Mouse (Mus musculus) heart, embryonic 11.5 days (tissue): ENCODE measurements around the gene Rhof. TPM values are rescaled to one million over a fixed set of nuclear protein-coding genes. Genes with fewer than 3 reads are reported as not detected.
"Not testable (repeated sequence)": the region's sequence is repeated elsewhere in the genome, so short reads cannot be mapped to it uniquely, and the experiment has no call there.

ENCODE experiments used
- ATAC-seq: fragments of 200-750 bp; cut with Nextera tagmentation; replicated peaks from 2 replicates; pipeline ENCODE4 v1.8.0; 2017; ENCODE audit warnings: moderate library complexity; ENCODE audit not compliant: insufficient number of reproducible peaks, low FRiP score, low TSS enrichment
- H3K27ac ChIP-seq: fragments of 300-500 bp; sonication (generic); 2 replicates; pipeline ENCODE4 v1.5.1; 2014; ENCODE audit warnings: mild to moderate bottlenecking, low read depth, low read length
- H3K27me3 ChIP-seq: fragments of 300-500 bp; sonication (generic); 2 replicates; pipeline ENCODE4 v1.6.1; 2014; ENCODE audit warnings: mild to moderate bottlenecking, low read length, mixed read lengths; ENCODE audit not compliant: control insufficient read depth, insufficient read depth
- H3K36me3 ChIP-seq: fragments of 300-500 bp; sonication (generic); 2 replicates; pipeline ENCODE4 v1.6.1; 2014; ENCODE audit warnings: mild to moderate bottlenecking, low read length, moderate library complexity, mixed read lengths; ENCODE audit not compliant: control insufficient read depth, insufficient read depth
- H3K4me1 ChIP-seq: fragments of 300-500 bp; sonication (generic); 2 replicates; pipeline ENCODE4 v1.6.1; 2014; ENCODE audit warnings: low read length; ENCODE audit not compliant: control insufficient read depth, insufficient read depth
- H3K4me2 ChIP-seq: fragments of 300-500 bp; sonication (generic); 2 replicates; pipeline ENCODE4 v1.6.1; 2014; ENCODE audit warnings: mild to moderate bottlenecking, moderate library complexity
- H3K4me3 ChIP-seq: fragments of 300-500 bp; sonication (generic); 2 replicates; pipeline ENCODE4 v1.5.1; 2014; ENCODE audit warnings: low read depth, low read length
- H3K9ac ChIP-seq: fragments of 300-500 bp; sonication (generic); 2 replicates; pipeline ENCODE4 v1.6.1; 2014; ENCODE audit warnings: mild to moderate bottlenecking, low read depth, low read length, moderate library complexity
- H3K9me3 ChIP-seq: fragments of 300-500 bp; sonication (generic); replicated peaks from 2 replicates; pipeline ENCODE4 v1.6.1; 2016; ENCODE audit warnings: low read length; ENCODE audit not compliant: control insufficient read depth
- WGBS: fragments of 180-500 bp; shearing (Covaris S2); extraction: QIAGEN DNeasy Blood & Tissue Kit; methylation state at CpG from one replicate; pipeline ENCODE4 v1.1.7; 2014; ENCODE audit not compliant: insufficient replicate concordance; 5-methylcytosine and 5-hydroxymethylcytosine counted together
- polyA plus RNA-seq: library from polyadenylated mRNA; unstranded; fragments of >200 nt; fragmentation: Nextera tagmentation; extraction: Ambion mirVana; gene quantifications from 2 replicates; pipeline ENCODE4 v1.2.1, GENCODE M21; 2014

Rhof gene
- polyA plus RNA-seq, 1 experiment from 2014 or later, result 1.4 TPM

DNA sequence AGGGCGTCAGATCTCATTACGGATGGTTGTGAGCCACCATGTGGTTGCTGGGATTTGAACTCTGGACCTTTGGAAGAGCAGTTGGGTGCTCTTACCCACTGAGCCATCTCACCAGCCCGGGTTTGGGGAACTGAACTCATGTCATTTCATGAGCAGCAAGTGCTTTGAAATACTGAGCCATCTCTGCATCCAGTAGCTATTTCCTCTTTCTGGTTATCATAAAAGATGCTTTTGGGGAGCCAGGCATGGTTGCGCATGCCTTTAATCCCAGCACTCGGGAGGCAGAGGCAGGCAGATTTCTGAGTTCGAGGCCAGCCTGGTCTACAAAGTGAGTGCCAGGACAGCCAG lies 71.1 kb downstream of the Rhof start:
- not testable (repeated sequence) for ATAC-seq, H3K9me3 ChIP-seq, H3K27ac ChIP-seq, H3K4me1 ChIP-seq, H3K27me3 ChIP-seq, H3K4me3 ChIP-seq, H3K9ac ChIP-seq, H3K4me2 ChIP-seq, H3K36me3 ChIP-seq
- 87% methylated on average over 4 of the region's 6 CpGs for WGBS

DNA sequence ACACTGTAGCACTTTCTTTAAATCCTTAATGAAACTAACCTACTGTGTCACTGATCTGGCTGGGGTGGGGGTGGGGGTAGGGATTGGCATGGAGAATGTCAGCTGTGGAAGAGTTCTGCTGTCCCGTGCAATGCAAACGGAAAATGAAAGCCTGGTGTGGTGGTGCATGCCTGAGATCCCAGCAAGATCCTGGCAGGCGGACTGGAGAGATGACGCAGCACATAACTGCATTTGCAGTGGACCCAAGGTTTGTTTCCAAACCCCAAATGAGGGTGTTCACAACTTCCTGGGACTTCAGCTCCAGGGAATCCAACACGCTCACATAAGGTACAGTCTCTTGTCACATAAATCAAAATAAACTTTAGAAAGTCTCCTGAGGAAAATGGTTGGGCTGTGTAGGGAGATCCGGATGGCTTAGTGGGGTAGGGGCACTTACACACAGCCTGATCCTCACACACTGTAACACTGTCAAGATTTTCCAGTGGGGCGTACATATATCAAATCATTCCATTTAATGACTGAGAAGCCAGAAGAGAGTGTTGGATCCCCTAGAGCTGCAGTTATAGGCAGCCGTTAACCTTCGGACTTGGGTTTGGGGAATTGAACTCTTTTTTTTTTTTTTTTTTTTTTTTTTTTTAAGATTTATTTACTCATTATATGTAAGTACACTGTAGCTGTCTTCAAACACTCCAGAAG lies 71.6 kb downstream of the Rhof start:
- WGBS, result 60% methylated on average over 9 of the region's 9 CpGs
- H3K4me3 ChIP-seq, result no peak overlapping the region
- 0 out of 2 replicates have a peak overlapping the region, but pooled peaks have one; percentile 39 for H3K9ac ChIP-seq
- ATAC-seq, result no peak
- no peaks in the 10 kb centered on the region for H3K27me3 ChIP-seq
- H3K9me3 ChIP-seq, result no peaks in the 10 kb centered on the region
- H3K4me2 ChIP-seq, result peak overlapping the region; percentile 53
- peak overlapping the region; percentile 63 for H3K27ac ChIP-seq
- no peaks in the 10 kb centered on the region for H3K4me1 ChIP-seq
- H3K36me3 ChIP-seq, result no peaks in the 10 kb centered on the region

DNA sequence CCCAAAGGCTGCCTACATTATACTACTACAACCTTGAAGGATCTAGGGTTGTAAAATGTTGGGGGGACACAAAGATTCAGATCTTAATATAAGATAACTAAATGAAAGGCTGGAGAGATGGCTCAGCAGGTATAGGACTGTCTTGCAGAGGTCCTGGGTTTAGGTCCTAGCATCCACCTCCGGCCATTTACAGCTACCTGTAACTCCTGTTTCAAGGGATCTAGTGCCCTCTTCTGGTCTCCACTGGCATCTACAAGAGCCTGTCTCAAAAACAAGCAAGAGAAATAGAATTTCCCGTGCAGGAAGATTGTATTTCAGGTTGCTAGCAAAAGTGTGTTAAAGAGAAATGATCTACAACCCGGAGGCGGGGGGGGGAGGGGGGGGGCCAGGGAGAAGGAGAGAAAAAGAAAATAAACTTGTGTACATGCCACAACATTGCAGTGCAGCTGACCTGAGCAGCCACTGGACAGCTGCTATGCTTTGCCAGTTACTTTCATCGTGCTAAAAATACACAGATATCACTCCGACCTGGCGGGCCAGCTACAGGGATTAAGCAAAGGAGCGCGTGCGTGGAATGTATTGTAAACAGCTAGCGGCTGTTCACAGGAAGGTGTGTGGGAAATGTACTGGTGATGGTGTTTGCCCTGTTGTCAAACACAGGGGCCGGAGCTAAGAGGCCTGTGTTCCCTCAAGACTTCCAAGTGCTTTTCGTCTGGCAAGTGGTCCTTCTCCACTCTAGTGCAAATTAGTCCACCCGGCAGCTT lies 72.6 kb downstream of the Rhof start:
- Histone ChIP-seq H3K27ac (peak overlapping the region; percentile 63), H3K27me3 (no peaks in the 10 kb centered on the region), H3K36me3 (no peaks in the 10 kb centered on the region), H3K9me3 (no peaks in the 10 kb centered on the region), H3K9ac (peak overlapping the region; percentile 39), H3K4me3 (peak overlapping the region; percentile 1; the same call in 1 of the 2 replicates), H3K4me2 (peak overlapping the region; percentile 53), H3K4me1 (no peaks in the 10 kb centered on the region)
- 13% methylated on average over 14 of the region's 14 CpGs for WGBS
- ATAC-seq, result no peak

DNA sequence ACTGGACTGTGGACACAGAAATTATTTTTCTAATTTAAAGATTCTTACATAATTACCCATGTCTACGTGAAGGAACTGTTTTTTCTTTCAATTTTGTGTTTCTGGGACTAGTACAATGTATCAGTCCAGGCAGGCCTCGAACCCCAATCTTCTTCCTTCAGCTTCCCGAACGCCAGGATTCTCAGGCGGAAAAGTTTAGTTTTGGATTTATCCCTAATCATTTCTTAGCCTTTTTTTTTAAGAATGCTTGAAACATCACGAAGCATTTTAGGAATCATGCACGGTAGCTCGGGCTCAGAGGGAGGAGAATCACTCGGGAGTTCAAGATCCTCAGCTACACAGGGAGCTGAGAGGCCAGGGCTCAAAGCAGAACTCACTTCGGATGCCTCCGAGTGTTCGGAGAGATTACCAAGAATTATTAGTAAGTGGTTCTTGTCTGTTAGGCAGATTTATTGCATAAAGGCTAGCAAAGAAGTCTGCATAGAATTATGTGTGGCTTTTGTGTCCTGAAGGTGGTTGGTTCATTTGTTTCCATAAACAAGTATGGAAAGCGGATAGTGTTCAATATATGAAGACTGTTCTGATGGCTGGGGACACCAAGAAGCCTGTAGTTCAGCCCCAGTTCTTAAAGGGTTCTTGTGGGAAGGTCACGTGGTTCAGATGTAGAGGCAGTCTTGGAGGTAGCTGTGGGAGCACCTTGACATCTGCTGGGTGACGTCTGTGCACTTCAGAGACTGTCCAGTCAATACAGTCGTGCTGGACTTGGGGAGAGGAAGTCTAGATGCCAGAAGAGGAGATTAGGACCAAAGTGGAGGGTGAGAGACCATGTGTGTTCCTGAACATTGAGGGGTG lies 74.0 kb downstream of the Rhof start:
- ATAC-seq, result no peak
- H3K9ac ChIP-seq, result peak overlapping the region; percentile 72
- no peaks in the 10 kb centered on the region for H3K27me3 ChIP-seq
- H3K27ac ChIP-seq, result peak overlapping the region; percentile 68
- no peaks in the 10 kb centered on the region for H3K36me3 ChIP-seq
- peak overlapping the region; percentile 44 for H3K4me3 ChIP-seq
- H3K9me3 ChIP-seq, result no peaks in the 10 kb centered on the region
- no peaks in the 10 kb centered on the region for H3K4me1 ChIP-seq
- 39% methylated on average over 16 of the region's 16 CpGs for WGBS
- H3K4me2 ChIP-seq, result peak overlapping the region; percentile 63

DNA sequence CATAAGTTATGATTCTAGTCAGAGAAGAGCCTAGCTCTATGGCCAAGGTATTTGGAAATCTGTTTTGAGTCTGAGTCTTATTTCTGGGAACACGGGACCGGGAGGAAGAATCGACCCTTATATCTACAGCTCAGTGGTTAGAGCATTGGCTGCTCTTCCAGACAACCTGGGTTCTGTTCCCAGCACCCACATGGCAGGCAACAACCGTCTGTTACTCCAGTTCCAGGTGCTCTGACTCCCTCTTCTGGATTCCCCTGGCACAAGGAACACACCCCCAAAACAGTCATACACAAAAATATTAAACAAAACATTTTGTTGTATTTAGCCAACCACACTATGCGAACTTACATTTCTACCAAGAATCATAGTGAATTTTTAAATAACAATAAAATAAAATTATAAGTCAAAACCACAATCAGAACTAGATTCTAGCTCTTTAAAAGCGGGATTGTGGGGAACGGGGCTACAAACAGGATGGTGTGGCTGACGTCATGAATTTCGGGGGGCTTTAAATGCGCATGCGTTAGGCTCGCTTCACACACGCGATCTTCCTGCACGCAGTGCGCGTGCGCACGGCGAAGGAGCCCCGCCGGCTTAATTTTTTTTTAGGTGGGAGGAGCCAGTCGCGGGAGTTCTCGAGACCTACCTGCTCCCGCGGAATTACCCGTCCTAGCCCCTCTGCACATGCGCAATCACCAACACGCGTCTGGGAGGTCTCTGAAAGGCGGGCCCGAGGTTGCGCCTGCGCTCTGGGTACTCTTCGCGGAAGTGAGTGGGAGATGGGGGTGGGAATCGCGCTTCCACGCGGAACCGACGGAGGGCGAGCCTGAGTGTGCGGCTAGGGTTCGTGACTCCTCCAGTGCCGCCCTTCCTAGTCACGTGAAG lies 74.9 kb downstream of the Rhof start:
- Histone ChIP-seq H3K4me2 (peak overlapping the region; percentile 63), H3K4me3 (peak overlapping the region; percentile 44), H3K9me3 (no peaks in the 10 kb centered on the region), H3K27ac (peak overlapping the region; percentile 68), H3K27me3 (no peaks in the 10 kb centered on the region), H3K36me3 (no peaks in the 10 kb centered on the region), H3K4me1 (no peaks in the 10 kb centered on the region), H3K9ac (peak overlapping the region; percentile 72)
- 8% methylated on average over 48 of the region's 48 CpGs for WGBS
- ATAC-seq, result peak; percentile 89

Other genes starting within 250 kb of the Rhof start
- gene Kdm2b, start 142.9 kb downstream of the Rhof start, polyA plus RNA-seq, result 26.5 and 28.8 TPM in 2 replicates
- 12.5 and 15.1 TPM in 2 replicates for gene Orai1, start 117.6 kb downstream of the Rhof start, polyA plus RNA-seq
- 0.69 TPM in 1 of 2 replicates, not detected in the other for gene Morn3, start 85.7 kb downstream of the Rhof start, polyA plus RNA-seq
- 9.6 and 11.4 TPM in 2 replicates for gene Tmem120b, start 64.3 kb downstream of the Rhof start, polyA plus RNA-seq
- gene Setd1b, start 9.5 kb upstream of the Rhof start, polyA plus RNA-seq, result 6.4 and 8.0 TPM in 2 replicates
- gene Psmd9, start 36.7 kb upstream of the Rhof start, polyA plus RNA-seq, result 59.5 and 66.7 TPM in 2 replicates
- not detected in 2 replicates for gene Hpd, start 50.0 kb upstream of the Rhof start, polyA plus RNA-seq
- 0.32 and 0.64 TPM in 2 replicates for gene Wdr66, start 119.4 kb upstream of the Rhof start, polyA plus RNA-seq
- 15.2 and 16.2 TPM in 2 replicates for gene Bcl7a, start 211.1 kb upstream of the Rhof start, polyA plus RNA-seq